In the genomic region with DNA sequence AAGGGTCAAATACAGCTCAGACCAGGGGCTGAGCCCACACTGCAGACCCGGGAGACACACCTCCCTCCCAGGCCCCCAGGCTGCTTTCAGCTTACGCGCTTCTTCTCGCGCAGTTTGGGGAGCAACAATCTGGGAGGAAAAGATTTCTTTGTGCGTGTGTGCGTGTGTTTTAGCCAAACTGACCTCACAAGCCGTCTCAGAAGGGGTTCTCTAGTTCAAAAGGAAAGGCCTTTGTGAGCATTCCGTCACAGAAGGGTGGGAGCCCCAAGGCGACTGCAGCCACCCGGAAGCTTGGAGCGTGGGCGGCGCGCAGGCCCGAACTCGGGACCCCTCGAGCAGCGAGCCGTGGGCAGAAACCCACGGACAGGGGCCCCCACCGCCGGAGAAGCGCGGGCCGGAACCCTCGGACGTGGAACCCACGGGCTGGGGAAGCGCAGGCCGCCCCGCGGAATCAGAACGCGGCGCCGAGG, we compare ENCODE assay signal across 8 mouse cellular contexts. TPM values are rescaled to one million over a fixed set of nuclear protein-coding genes. Genes with fewer than 3 reads are reported as not detected.
DNase-seq lines count a peak whose midpoint lies in the region; ATAC-seq and TF ChIP-seq lines count a peak whose summit lies in the region.

No protein-coding gene starts in this region.

- H3K36me3 ChIP-seq in heart, embryonic 14.5 days (ENCODE audit: control insufficient read depth, insufficient read depth, low read length) = no peaks in the 10 kb centered on the region
- peaks cover 8% of the 10 kb centered on the region; the same call in 1 of the 2 replicates for H3K36me3 ChIP-seq in limb, embryonic 13.5 days
- H3K36me3 ChIP-seq in midbrain, embryonic 14.5 days (ENCODE audit: control insufficient read depth, insufficient read depth, low read length) = no peaks in the 10 kb centered on the region; the same call in 1 of the 2 replicates

- H3K4me2 ChIP-seq in heart, embryonic 14.5 days (ENCODE audit: low read length) = peak overlapping the region; percentile 85
- H3K4me2 ChIP-seq in limb, embryonic 13.5 days (replicated peaks) = peak overlapping the region; percentile 74
- peak overlapping the region; percentile 66 for H3K4me2 ChIP-seq in midbrain, embryonic 14.5 days (ENCODE audit: low read length)

- no peaks in the 10 kb centered on the region for H3K9me3 ChIP-seq in heart, embryonic 14.5 days (ENCODE audit: control insufficient read depth, low read length)
- H3K9me3 ChIP-seq in limb, embryonic 13.5 days = no peaks in the 10 kb centered on the region
- H3K9me3 ChIP-seq in midbrain, embryonic 14.5 days (ENCODE audit: control insufficient read depth, low read length) = no peaks in the 10 kb centered on the region

- H3K9ac ChIP-seq in heart, embryonic 14.5 days (ENCODE audit: low read length) = peak overlapping the region; percentile 97
- peak overlapping the region; percentile 95 for H3K9ac ChIP-seq in limb, embryonic 13.5 days
- H3K9ac ChIP-seq in midbrain, embryonic 14.5 days (replicated peaks; ENCODE audit: low read length) = peak overlapping the region; percentile 92

- H3K27ac ChIP-seq in gastrocnemius, adult 2 months = peak overlapping the region; percentile 90
- peak overlapping the region; percentile 77 for H3K27ac ChIP-seq in bone marrow macrophage, adult 2 months (ENCODE audit: insufficient read depth, low read depth, low read length)
- H3K27ac ChIP-seq in heart, embryonic 14.5 days (replicated peaks in 1 of 2; ENCODE audit: control insufficient read depth in 1 of 2, insufficient read depth in 1 of 2, low read depth in 2 of 2, low read length in 2 of 2) = peak overlapping the region; percentile 79 to 91
- peak overlapping the region; percentile 83 for H3K27ac ChIP-seq in limb, embryonic 13.5 days
- peak overlapping the region; percentile 86 for H3K27ac ChIP-seq in midbrain, embryonic 14.5 days (replicated peaks; ENCODE audit: low read depth, low read length)

- TF ChIP-seq POLR2A in bone marrow macrophage, adult 2 months (IDR thresholded peaks at IDR 0.05; ENCODE audit: borderline replicate concordance, low read depth, low read length) = no peak

- peaks cover 14% of the 10 kb centered on the region for H3K4me1 ChIP-seq in bone marrow macrophage, adult 2 months (ENCODE audit: control insufficient read depth, insufficient read depth, low read length)
- peaks cover 2 to 9% of the 10 kb centered on the region in 2 experiments for H3K4me1 ChIP-seq in heart, embryonic 14.5 days (ENCODE audit: control insufficient read depth in 2 of 2, insufficient read depth in 2 of 2, low read length in 2 of 2)
- peaks cover 16% of the 10 kb centered on the region for H3K4me1 ChIP-seq in limb, embryonic 13.5 days
- H3K4me1 ChIP-seq in midbrain, embryonic 14.5 days (ENCODE audit: control insufficient read depth, insufficient read depth, low read length) = peaks cover 17% of the 10 kb centered on the region

- H3K4me3 ChIP-seq in gastrocnemius, adult 2 months = peak overlapping the region; percentile 77
- peak overlapping the region; percentile 100 for H3K4me3 ChIP-seq in bone marrow macrophage, adult 2 months (ENCODE audit: insufficient read depth, low read length)
- peak overlapping the region; percentile 76 to 96 for H3K4me3 ChIP-seq in heart, embryonic 14.5 days (ENCODE audit: control insufficient read depth in 1 of 2, insufficient read depth in 1 of 2, low read depth in 1 of 2, low read length in 2 of 2)
- H3K4me3 ChIP-seq in limb, embryonic 13.5 days = peak overlapping the region; percentile 93
- H3K4me3 ChIP-seq in midbrain, embryonic 14.5 days (replicated peaks; ENCODE audit: low read depth, low read length) = peak overlapping the region; percentile 97

- no peak for DNase-seq in gastrocnemius, adult 2 months
- no peak for DNase-seq in gastrocnemius, postnatal 4 days (ENCODE audit: low spot score in 2 of 2)
- DNase-seq in 416B (ENCODE audit: low read depth) = peak; percentile 72
- DNase-seq in midbrain, embryonic 14.5 days = peak; percentile 76
- no peak for DNase-seq in frontal cortex, postnatal 25 days (ENCODE audit: low spot score in 2 of 2)

- WGBS in heart, embryonic 14.5 days = under 1% methylated on average over 28 of the region's 37 CpGs
- under 1% methylated on average over 37 of the region's 37 CpGs for WGBS in limb, embryonic 13.5 days
- under 1% methylated on average over 37 of the region's 37 CpGs for WGBS in midbrain, embryonic 14.5 days

- H3K27me3 ChIP-seq in heart, embryonic 14.5 days (ENCODE audit: control insufficient read depth, insufficient read depth, low read length) = no peaks in the 10 kb centered on the region
- no peaks in the 10 kb centered on the region for H3K27me3 ChIP-seq in limb, embryonic 13.5 days
- no peaks in the 10 kb centered on the region for H3K27me3 ChIP-seq in midbrain, embryonic 14.5 days (ENCODE audit: control insufficient read depth, insufficient read depth, low read length)

- ATAC-seq in heart, embryonic 14.5 days (ENCODE audit: insufficient number of reproducible peaks, insufficient read depth, low FRiP score, low read depth) = no peak; the same call in 1 of the 2 replicates
- ATAC-seq in limb, embryonic 13.5 days (ENCODE audit: low FRiP score, low read depth) = no peak
- ATAC-seq in midbrain, embryonic 14.5 days (ENCODE audit: low FRiP score, low TSS enrichment) = peak; percentile 13; the same call in 1 of the 2 replicates

- intact Hi-C loops in gastrocnemius, adult 2 months (cut with DNase I) = loop anchor here (2.0 kb wide), 1 partner anchor 19 kb away; no protein-coding TSS in a partner anchor

- no peak for TF ChIP-seq CTCF in gastrocnemius, adult 2 months (IDR thresholded peaks at IDR 0.05)
- TF ChIP-seq CTCF in bone marrow macrophage, adult 2 months (IDR thresholded peaks at IDR 0.05; ENCODE audit: low read depth, low read length) = no peak

RNA-seq across cellular contexts. Expression of gene Zdhhc20, which starts 0.5 kb away (rescaled TPM):
- 1 to 10 TPM; 3.6 to 5.1 TPM for total RNA-seq in gastrocnemius, adult 2 months (2021)
- total RNA-seq in gastrocnemius, postnatal 4 days (2021) = 10 to 100 TPM; 27.2 to 28.2 TPM
- 52.4 and 58.7 TPM in 2 replicates for polyA plus RNA-seq in bone marrow macrophage, adult 2 months (2012; ENCODE audit: insufficient read depth, insufficient read length, missing spikeins)
- polyA plus RNA-seq in heart, embryonic 14.5 days (2014; fragmentation: Nextera tagmentation; extraction: Ambion mirVana) = 31.3 and 38.0 TPM in 2 replicates
- polyA plus RNA-seq in limb, embryonic 13.5 days (2015; fragmentation: Nextera tagmentation; extraction: Ambion mirVana) = 81.8 and 83.4 TPM in 2 replicates
- 37.5 and 43.2 TPM in 2 replicates for polyA plus RNA-seq in midbrain, embryonic 14.5 days (2014; fragmentation: Nextera tagmentation; extraction: Ambion mirVana)

Comparison
In these comparisons a context has a peak if more than half of its experiments do, and no peak if none do; other contexts are left out.
1. DNase-seq: peak in 416B (single experiment) and midbrain, embryonic 14.5 days (single experiment); none in gastrocnemius, adult 2 months (single experiment), gastrocnemius, postnatal 4 days (0 of 2) and frontal cortex, postnatal 25 days (0 of 2).
2. Peak in every context shown above with its lines, with median percentiles within 50 percentile points of each other: H3K27ac ChIP-seq, H3K4me3 ChIP-seq, H3K4me2 ChIP-seq and H3K9ac ChIP-seq.